Mouse (Mus musculus): Measurements from ENCODE around the gene Ugt1a1. TPM values are rescaled to one million over a fixed set of nuclear protein-coding genes. Genes with fewer than 3 reads are reported as not detected.
"Not testable (repeated sequence)": the region's sequence is repeated elsewhere in the genome, so short reads cannot be mapped to it uniquely, and the experiment has no call there.

Gene Ugt1a1
- polyA plus RNA-seq (2015; fragmentation: Nextera tagmentation; extraction: Ambion mirVana), result not detected in 2 replicates

- WGBS, result 68% methylated on average over 8 of the region's 8 CpGs
These were observed at the start of gene Ugt1a1 for GRCm38 (mm10) chr1:88211812-88212211. Ugt1a1 (plus strand) TSS chr1:88211959.

GRCm38 (mm10) chr1:88165711-88166110, 46.0 kb upstream of the Ugt1a1 start, which contains the start of gene Ugt1a5:
Ugt1a5 (plus strand) TSS chr1:88166012.
- ATAC-seq, result no peak
- H3K4me1 ChIP-seq (replicated peaks; ENCODE audit: control insufficient read depth, insufficient read depth, low read length), result no peaks in the 10 kb centered on the region
- H3K27ac ChIP-seq (ENCODE audit: low read length), result no peak within 1 kb of the TSS

More at GRCm38 (mm10) chr1:88211812-88212211, at the start of gene Ugt1a1:
- Histone ChIP-seq H3K36me3 (ENCODE audit: control insufficient read depth, insufficient read depth) (no peaks in the 10 kb centered on the region), H3K27me3 (replicated peaks; ENCODE audit: control insufficient read depth, insufficient read depth, low read length) (no peaks in the 10 kb centered on the region), H3K4me1 (replicated peaks; ENCODE audit: control insufficient read depth, insufficient read depth, low read length) (no peaks in the 10 kb centered on the region), H3K9ac (replicated peaks; ENCODE audit: low read depth, low read length) (no peak within 1 kb of the TSS), H3K4me2 (ENCODE audit: low read length) (no peak within 1 kb of the TSS), H3K4me3 (replicated peaks; ENCODE audit: low read length) (no peak within 1 kb of the TSS), H3K27ac (ENCODE audit: low read length) (no peak within 1 kb of the TSS), H3K9me3 (ENCODE audit: control insufficient read depth, low read length) (peaks cover 51% of the 10 kb centered on the region)
- peak; percentile 38; the same call in 1 of the 2 replicates for ATAC-seq

GRCm38 (mm10) chr1:88172190-88172589, 39.6 kb upstream of the Ugt1a1 start:
- not testable (repeated sequence) for H3K4me1 ChIP-seq (replicated peaks; ENCODE audit: control insufficient read depth, insufficient read depth, low read length); ATAC-seq; H3K4me2 ChIP-seq (ENCODE audit: low read length); H3K27ac ChIP-seq (ENCODE audit: low read length); H3K27me3 ChIP-seq (replicated peaks; ENCODE audit: control insufficient read depth, insufficient read depth, low read length); H3K9me3 ChIP-seq (ENCODE audit: control insufficient read depth, low read length); H3K4me3 ChIP-seq (replicated peaks; ENCODE audit: low read length); H3K36me3 ChIP-seq (ENCODE audit: control insufficient read depth, insufficient read depth); H3K9ac ChIP-seq (replicated peaks; ENCODE audit: low read depth, low read length)
- 93% methylated on average over 5 of the region's 7 CpGs for WGBS

More at GRCm38 (mm10) chr1:88165711-88166110, 46.0 kb upstream of the Ugt1a1 start, which contains the start of gene Ugt1a5:
- H3K4me2 ChIP-seq (ENCODE audit: low read length), result no peak within 1 kb of the TSS
- H3K9ac ChIP-seq (replicated peaks; ENCODE audit: low read depth, low read length), result no peak within 1 kb of the TSS
- H3K36me3 ChIP-seq (ENCODE audit: control insufficient read depth, insufficient read depth), result no peaks in the 10 kb centered on the region
- 78% methylated on average over 5 of the region's 5 CpGs for WGBS
- no peak within 1 kb of the TSS for H3K4me3 ChIP-seq (replicated peaks; ENCODE audit: low read length)
- no peaks in the 10 kb centered on the region for H3K27me3 ChIP-seq (replicated peaks; ENCODE audit: control insufficient read depth, insufficient read depth, low read length)
- H3K9me3 ChIP-seq (ENCODE audit: control insufficient read depth, low read length), result no peaks in the 10 kb centered on the region

GRCm38 (mm10) chr1:88179657-88180056, 32.1 kb upstream of the Ugt1a1 start:
- 86% methylated on average over 1 of the region's 1 CpGs for WGBS
- H3K36me3 ChIP-seq (ENCODE audit: control insufficient read depth, insufficient read depth), result no peaks in the 10 kb centered on the region
- no peak for ATAC-seq
- no peak overlapping the region for H3K4me3 ChIP-seq (replicated peaks; ENCODE audit: low read length)
- no peaks in the 10 kb centered on the region for H3K4me1 ChIP-seq (replicated peaks; ENCODE audit: control insufficient read depth, insufficient read depth, low read length)
- H3K27ac ChIP-seq (ENCODE audit: low read length), result no peak overlapping the region
- no peaks in the 10 kb centered on the region for H3K27me3 ChIP-seq (replicated peaks; ENCODE audit: control insufficient read depth, insufficient read depth, low read length)
- no peak overlapping the region for H3K9ac ChIP-seq (replicated peaks; ENCODE audit: low read depth, low read length)
- peaks cover 5% of the 10 kb centered on the region; the same call in 1 of the 2 replicates for H3K9me3 ChIP-seq (ENCODE audit: control insufficient read depth, low read length)
- H3K4me2 ChIP-seq (ENCODE audit: low read length), result no peak overlapping the region

GRCm38 (mm10) chr1:88186325-88186935, 25.3 kb upstream of the Ugt1a1 start:
- Histone ChIP-seq H3K4me2 (ENCODE audit: low read length) (no peak overlapping the region), H3K27me3 (replicated peaks; ENCODE audit: control insufficient read depth, insufficient read depth, low read length) (0 out of 2 replicates have a peak, but pooled peaks cover 3% of the 10 kb centered on the region), H3K36me3 (ENCODE audit: control insufficient read depth, insufficient read depth) (no peaks in the 10 kb centered on the region), H3K9me3 (ENCODE audit: control insufficient read depth, low read length) (no peaks in the 10 kb centered on the region), H3K27ac (ENCODE audit: low read length) (no peak overlapping the region), H3K4me3 (replicated peaks; ENCODE audit: low read length) (no peak overlapping the region), H3K9ac (replicated peaks; ENCODE audit: low read depth, low read length) (no peak overlapping the region), H3K4me1 (replicated peaks; ENCODE audit: control insufficient read depth, insufficient read depth, low read length) (no peaks in the 10 kb centered on the region)
- WGBS, result 92% methylated on average over 5 of the region's 5 CpGs
- ATAC-seq, result no peak

GRCm38 (mm10) chr1:88192136-88192535, 19.6 kb upstream of the Ugt1a1 start:
- Histone ChIP-seq H3K4me1 (replicated peaks; ENCODE audit: control insufficient read depth, insufficient read depth, low read length) (no peaks in the 10 kb centered on the region), H3K36me3 (ENCODE audit: control insufficient read depth, insufficient read depth) (no peaks in the 10 kb centered on the region), H3K9me3 (ENCODE audit: control insufficient read depth, low read length) (no peaks in the 10 kb centered on the region), H3K27ac (ENCODE audit: low read length) (no peak overlapping the region), H3K27me3 (replicated peaks; ENCODE audit: control insufficient read depth, insufficient read depth, low read length) (no peaks in the 10 kb centered on the region), H3K4me2 (ENCODE audit: low read length) (no peak overlapping the region), H3K4me3 (replicated peaks; ENCODE audit: low read length) (no peak overlapping the region), H3K9ac (replicated peaks; ENCODE audit: low read depth, low read length) (no peak overlapping the region)
- ATAC-seq, result no peak
- WGBS, result 70% methylated on average over 3 of the region's 3 CpGs

GRCm38 (mm10) chr1:88195687-88196086, 16.1 kb upstream of the Ugt1a1 start:
- no peak for ATAC-seq
- 96% methylated on average over 1 of the region's 1 CpGs for WGBS
- H3K4me1 ChIP-seq (replicated peaks; ENCODE audit: control insufficient read depth, insufficient read depth, low read length), result no peaks in the 10 kb centered on the region

GRCm38 (mm10) chr1:88197443-88197842, 14.3 kb upstream of the Ugt1a1 start:
- H3K9me3 ChIP-seq (ENCODE audit: control insufficient read depth, low read length), result no peaks in the 10 kb centered on the region
- no peaks in the 10 kb centered on the region for H3K27me3 ChIP-seq (replicated peaks; ENCODE audit: control insufficient read depth, insufficient read depth, low read length)
- H3K36me3 ChIP-seq (ENCODE audit: control insufficient read depth, insufficient read depth), result no peaks in the 10 kb centered on the region
- no peaks in the 10 kb centered on the region for H3K4me1 ChIP-seq (replicated peaks; ENCODE audit: control insufficient read depth, insufficient read depth, low read length)
- WGBS, result 80% methylated on average over 3 of the region's 3 CpGs
- no peak for ATAC-seq
- H3K4me3 ChIP-seq (replicated peaks; ENCODE audit: low read length), result no peak overlapping the region
- no peak overlapping the region for H3K27ac ChIP-seq (ENCODE audit: low read length)
- H3K9ac ChIP-seq (replicated peaks; ENCODE audit: low read depth, low read length), result no peak overlapping the region
- H3K4me2 ChIP-seq (ENCODE audit: low read length), result no peak overlapping the region

More at GRCm38 (mm10) chr1:88195687-88196086, 16.1 kb upstream of the Ugt1a1 start:
- H3K9me3 ChIP-seq (ENCODE audit: control insufficient read depth, low read length), result no peaks in the 10 kb centered on the region
- H3K9ac ChIP-seq (replicated peaks; ENCODE audit: low read depth, low read length), result no peak overlapping the region
- no peaks in the 10 kb centered on the region for H3K36me3 ChIP-seq (ENCODE audit: control insufficient read depth, insufficient read depth)
- no peaks in the 10 kb centered on the region for H3K27me3 ChIP-seq (replicated peaks; ENCODE audit: control insufficient read depth, insufficient read depth, low read length)
- H3K27ac ChIP-seq (ENCODE audit: low read length), result no peak overlapping the region
- no peak overlapping the region for H3K4me2 ChIP-seq (ENCODE audit: low read length)
- no peak overlapping the region for H3K4me3 ChIP-seq (replicated peaks; ENCODE audit: low read length)

GRCm38 (mm10) chr1:88199996-88200395, 11.8 kb upstream of the Ugt1a1 start:
- ATAC-seq, result no peak

More at GRCm38 (mm10) chr1:88199996-88200395, 11.8 kb upstream of the Ugt1a1 start:
- WGBS, result 80% methylated on average over 2 of the region's 2 CpGs
- Histone ChIP-seq H3K9me3 (ENCODE audit: control insufficient read depth, low read length) (0 out of 2 replicates have a peak, but pooled peaks cover 2% of the 10 kb centered on the region), H3K4me3 (replicated peaks; ENCODE audit: low read length) (no peak overlapping the region), H3K27me3 (replicated peaks; ENCODE audit: control insufficient read depth, insufficient read depth, low read length) (no peaks in the 10 kb centered on the region), H3K9ac (replicated peaks; ENCODE audit: low read depth, low read length) (no peak overlapping the region), H3K36me3 (ENCODE audit: control insufficient read depth, insufficient read depth) (no peaks in the 10 kb centered on the region), H3K27ac (ENCODE audit: low read length) (no peak overlapping the region), H3K4me2 (ENCODE audit: low read length) (no peak overlapping the region), H3K4me1 (replicated peaks; ENCODE audit: control insufficient read depth, insufficient read depth, low read length) (no peaks in the 10 kb centered on the region)
